Mouse (Mus musculus) megakaryocyte, adult 5-6 weeks (primary cell): ENCODE data around the gene Coq8a. TPM values are rescaled to one million over a fixed set of nuclear protein-coding genes. Genes with fewer than 3 reads are reported as not detected.

Experiments used
- ATAC-seq: 2 replicates; pipeline ENCODE4 v1.8.0; 2016; ENCODE audit warnings: mild to moderate bottlenecking, inconsistent platforms; ENCODE audit not compliant: poor library complexity, severe bottlenecking
- total RNA-seq, 2 experiments: library from RNA; stranded (forward) in 1 of 2; stranded (reverse) in 1 of 2; fragments of 153-499, 151-499 nt in 1 of 2; fragments of 221-1000, 200-1000 nt in 1 of 2; gene quantifications; 2 replicates each; pipeline versions ENCODE4 v1.2.3 to v1.2.4; 2015 to 2017

The Coq8a gene
- total RNA-seq (2015) = 1.5 and 2.4 TPM in 2 replicates
- 0.84 and 2.4 TPM in 2 replicates for total RNA-seq (2017)

- no peak for ATAC-seq
These were observed at the start of gene Coq8a for GRCm38 (mm10) chr1:180198959-180199714. TSS of gene Coq8a (minus strand) at chr1:180199602.

- ATAC-seq = peak; percentile 49; the same call in 1 of the 2 replicates
These were observed 49.3 kb upstream of the Coq8a start for GRCm38 (mm10) chr1:180248593-180249146.

DNA sequence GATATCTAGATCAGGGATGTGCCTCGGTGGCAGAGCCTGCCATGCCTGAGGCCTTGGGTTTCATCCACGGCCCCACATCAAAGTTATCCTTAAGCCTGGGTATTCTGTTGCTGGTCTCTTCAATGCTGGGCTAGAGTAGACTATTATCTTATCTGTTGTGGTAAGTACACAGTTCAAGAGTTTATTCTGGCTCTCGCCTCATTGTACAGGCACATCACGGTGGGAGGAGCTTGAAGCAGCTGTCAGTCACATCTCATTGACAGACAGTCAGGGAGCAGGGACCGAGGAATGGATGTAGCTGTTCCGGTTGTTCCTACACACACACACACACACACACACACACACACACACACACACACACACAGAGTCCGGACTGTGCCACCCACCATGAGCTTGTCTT is 48.5 kb upstream of the Coq8a start:
- peak; percentile 31; the same call in 1 of the 2 replicates for ATAC-seq

GRCm38 (mm10) chr1:180245741-180246507 is 46.5 kb upstream of the Coq8a start:
- peak; percentile 46 for ATAC-seq

GRCm38 (mm10) chr1:180231729-180232128 is 32.3 kb upstream of the Coq8a start:
- ATAC-seq = peak; percentile 46

- ATAC-seq = peak; percentile 20; the same call in 1 of the 2 replicates
These were observed 31.2 kb upstream of the Coq8a start for GRCm38 (mm10) chr1:180230580-180230979.

- ATAC-seq = no peak
These were observed 30.5 kb upstream of the Coq8a start for GRCm38 (mm10) chr1:180229906-180230305.

GRCm38 (mm10) chr1:180228854-180229253 is 29.5 kb upstream of the Coq8a start:
- ATAC-seq = no peak

GRCm38 (mm10) chr1:180226766-180227165 is 27.4 kb upstream of the Coq8a start:
- no peak for ATAC-seq

DNA sequence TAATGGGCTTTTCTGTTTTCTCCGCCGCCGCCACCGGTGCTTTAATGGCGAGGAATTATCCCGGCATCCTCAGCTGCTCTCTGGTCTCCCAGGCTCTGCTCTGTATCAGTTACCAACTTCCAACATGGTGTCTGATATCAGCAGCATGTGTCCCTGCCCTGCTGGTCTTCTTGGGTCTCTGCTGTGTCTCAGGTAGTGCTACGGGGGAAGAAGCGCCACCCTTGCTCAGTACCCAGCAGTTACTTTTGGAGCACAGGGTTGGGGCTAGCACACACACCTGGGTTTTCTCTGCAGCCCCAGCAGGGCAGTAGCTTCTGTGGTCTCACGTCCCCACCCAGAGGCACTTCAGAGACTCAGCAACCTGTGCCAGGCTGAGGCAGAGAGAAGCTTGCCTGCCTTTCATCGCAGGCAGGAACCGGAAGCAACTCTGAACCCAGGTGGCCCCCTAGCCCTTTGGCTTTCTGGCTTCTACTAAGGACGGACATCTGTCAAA is 26.9 kb upstream of the Coq8a start:
- peak; percentile 53 for ATAC-seq

- peak; percentile 90 for ATAC-seq
These were observed 26.3 kb upstream of the Coq8a start for GRCm38 (mm10) chr1:180225500-180226220.

- ATAC-seq = no peak
These were observed 22.6 kb upstream of the Coq8a start for GRCm38 (mm10) chr1:180222007-180222406.

DNA sequence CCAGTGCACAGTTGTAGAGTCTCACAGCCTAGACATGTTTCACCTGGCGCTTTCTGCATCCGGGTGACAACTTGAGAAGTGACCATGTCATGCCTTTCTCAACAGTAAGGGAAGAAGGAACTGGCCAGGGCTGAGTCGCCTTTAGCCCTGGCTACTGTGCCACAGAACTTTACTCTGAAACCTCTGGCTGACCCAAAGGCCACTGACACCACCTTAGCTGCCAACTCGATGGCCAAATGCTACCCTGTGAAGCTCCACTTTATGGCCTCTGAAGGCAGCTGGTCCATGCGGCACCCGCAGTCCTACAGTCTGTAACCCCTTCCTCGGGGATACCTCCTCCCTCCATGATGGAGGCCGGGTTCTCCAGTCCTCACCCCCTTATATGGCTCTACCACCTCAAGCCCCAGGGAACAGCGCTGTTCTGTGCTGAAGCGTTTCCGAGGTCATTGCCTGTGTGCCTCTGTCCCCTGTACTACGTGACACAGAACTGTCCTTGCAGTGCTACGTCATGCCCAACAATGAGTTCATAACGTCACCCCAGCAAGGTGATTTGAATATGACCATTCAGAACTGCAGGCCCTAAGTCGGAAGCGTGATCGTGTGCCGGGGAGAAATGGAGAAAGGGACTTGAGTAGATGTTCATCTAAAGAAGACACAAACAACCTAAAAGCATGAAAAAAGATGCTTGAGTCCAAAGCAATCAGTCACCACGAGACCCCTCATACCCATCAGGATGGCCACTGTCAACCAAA is 21.6 kb upstream of the Coq8a start:
- no peak for ATAC-seq

GRCm38 (mm10) chr1:180216541-180217276 is 17.3 kb upstream of the Coq8a start:
- ATAC-seq = no peak

GRCm38 (mm10) chr1:180215044-180215443 is 15.6 kb upstream of the Coq8a start:
- ATAC-seq = peak; percentile 99

DNA sequence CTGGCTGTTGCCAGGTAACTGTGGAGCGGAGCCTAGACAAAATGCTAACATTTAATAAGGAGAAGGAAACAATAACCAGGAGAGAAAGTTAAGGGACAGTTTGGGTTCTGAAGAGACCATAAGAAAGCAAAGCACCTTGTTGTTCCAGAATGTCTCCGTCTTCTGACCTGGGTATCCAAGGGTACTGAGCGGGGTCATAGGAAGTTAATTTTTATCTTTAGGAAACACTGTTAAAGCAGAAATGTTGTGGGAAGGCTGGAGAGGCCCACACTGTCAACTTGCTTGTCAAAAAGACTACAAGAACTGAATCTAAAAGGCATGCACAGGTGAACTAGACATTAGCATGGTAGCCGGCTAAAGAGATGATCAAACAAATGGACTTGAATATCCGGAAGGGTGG is 13.5 kb upstream of the Coq8a start:
- no peak for ATAC-seq

GRCm38 (mm10) chr1:180210781-180211271 is 11.4 kb upstream of the Coq8a start:
- no peak for ATAC-seq

- ATAC-seq = no peak
These were observed 10.6 kb upstream of the Coq8a start for GRCm38 (mm10) chr1:180210031-180210432.

GRCm38 (mm10) chr1:180208370-180208769 is 9.0 kb upstream of the Coq8a start:
- no peak for ATAC-seq
